Mouse (Mus musculus): Measurements from ENCODE around the gene Atf7. TPM values are rescaled to one million over a fixed set of nuclear protein-coding genes. Genes with fewer than 3 reads are reported as not detected.

Atf7 gene
- polyA plus RNA-seq, 1 experiment from 2014 or later: 20.4 TPM

DNA sequence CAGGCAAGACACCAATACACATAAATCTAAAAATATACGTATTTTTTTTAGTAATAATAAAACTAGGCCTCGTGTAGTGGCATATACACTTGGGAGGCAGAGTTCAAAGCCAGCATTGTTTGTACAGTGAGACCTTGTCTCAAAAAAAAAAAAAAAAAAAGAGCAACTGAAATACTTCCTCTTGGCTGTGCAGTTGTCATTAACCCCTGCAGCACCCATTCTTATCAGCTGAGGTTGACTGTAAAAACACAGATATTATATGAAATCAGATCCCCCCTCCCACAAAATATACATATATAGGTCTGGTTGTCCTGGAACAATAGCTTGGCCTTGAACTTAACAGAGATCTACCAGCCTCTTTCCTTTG, 118.8 kb downstream of the Atf7 start:
- H3K27ac ChIP-seq: no peak overlapping the region
- no peak overlapping the region for H3K4me3 ChIP-seq
- WGBS: 79% methylated on average over 2 of the region's 2 CpGs
- H3K36me3 ChIP-seq: peaks cover 64% of the 10 kb centered on the region
- peaks cover 30% of the 10 kb centered on the region for H3K4me1 ChIP-seq (replicated peaks)
- H3K27me3 ChIP-seq (ENCODE audit: insufficient read depth, poor library complexity, severe bottlenecking): no peaks in the 10 kb centered on the region
- no peaks in the 10 kb centered on the region for H3K9me3 ChIP-seq
- DNase-seq (ENCODE audit: low spot score): no peak

DNA sequence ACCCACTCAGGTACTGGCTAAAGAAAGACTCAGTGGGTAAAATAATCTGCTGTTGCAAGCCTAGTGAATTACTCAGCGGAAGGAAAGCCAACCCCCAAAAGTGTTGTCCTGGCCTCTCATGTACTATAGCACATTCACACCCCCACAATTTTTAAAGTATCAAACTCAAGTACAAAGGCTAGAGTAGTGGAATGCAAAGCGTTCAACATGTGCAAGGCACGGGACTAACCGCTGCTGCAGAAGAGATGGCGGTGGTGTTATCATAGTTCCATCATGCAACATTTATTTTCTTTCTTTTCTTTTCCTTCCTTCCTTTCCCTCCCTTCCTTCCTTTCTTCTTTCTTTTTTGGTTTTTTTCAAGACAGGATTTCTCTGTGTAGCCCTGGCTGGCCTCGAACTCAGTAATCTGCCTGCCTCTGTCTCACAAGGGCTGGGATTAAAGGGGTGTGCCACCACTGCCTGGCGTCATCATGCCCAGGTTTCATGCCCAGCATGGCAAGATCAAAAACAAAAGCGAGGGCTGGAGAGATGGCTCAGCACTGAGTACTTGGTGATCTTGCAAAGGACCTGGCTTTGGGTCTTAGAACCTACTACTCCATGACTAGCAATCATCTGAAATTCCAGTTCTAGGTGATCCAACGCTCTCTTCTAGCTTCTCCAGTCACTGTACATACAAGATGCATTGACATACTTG, 119.3 kb downstream of the Atf7 start:
- H3K36me3 ChIP-seq: peaks cover 69% of the 10 kb centered on the region
- H3K9me3 ChIP-seq: no peaks in the 10 kb centered on the region
- no peak overlapping the region for H3K4me3 ChIP-seq
- DNase-seq (ENCODE audit: low spot score): no peak
- H3K27ac ChIP-seq: no peak overlapping the region
- no peaks in the 10 kb centered on the region for H3K27me3 ChIP-seq (ENCODE audit: insufficient read depth, poor library complexity, severe bottlenecking)
- H3K4me1 ChIP-seq (replicated peaks): peaks cover 25% of the 10 kb centered on the region
- 92% methylated on average over 9 of the region's 9 CpGs for WGBS

GRCm38 (mm10) chr15:102505073-102505769, 120.0 kb downstream of the Atf7 start:
- Histone ChIP-seq H3K36me3 (peaks cover 76% of the 10 kb centered on the region), H3K4me3 (no peak overlapping the region), H3K27ac (no peak overlapping the region), H3K27me3 (ENCODE audit: insufficient read depth, poor library complexity, severe bottlenecking) (no peaks in the 10 kb centered on the region), H3K4me1 (replicated peaks) (peaks cover 18% of the 10 kb centered on the region), H3K9me3 (no peaks in the 10 kb centered on the region)
- DNase-seq (ENCODE audit: low spot score): no peak
- 81% methylated on average over 12 of the region's 12 CpGs for WGBS

GRCm38 (mm10) chr15:102503924-102504782, 121.1 kb downstream of the Atf7 start:
- Histone ChIP-seq H3K36me3 (peaks cover 87% of the 10 kb centered on the region), H3K4me1 (replicated peaks) (peaks cover 7% of the 10 kb centered on the region; the same call in 1 of the 2 replicates), H3K27ac (no peak overlapping the region), H3K9me3 (no peaks in the 10 kb centered on the region), H3K27me3 (ENCODE audit: insufficient read depth, poor library complexity, severe bottlenecking) (no peaks in the 10 kb centered on the region), H3K4me3 (no peak overlapping the region)
- DNase-seq (ENCODE audit: low spot score): no peak
- 91% methylated on average over 9 of the region's 9 CpGs for WGBS

DNA sequence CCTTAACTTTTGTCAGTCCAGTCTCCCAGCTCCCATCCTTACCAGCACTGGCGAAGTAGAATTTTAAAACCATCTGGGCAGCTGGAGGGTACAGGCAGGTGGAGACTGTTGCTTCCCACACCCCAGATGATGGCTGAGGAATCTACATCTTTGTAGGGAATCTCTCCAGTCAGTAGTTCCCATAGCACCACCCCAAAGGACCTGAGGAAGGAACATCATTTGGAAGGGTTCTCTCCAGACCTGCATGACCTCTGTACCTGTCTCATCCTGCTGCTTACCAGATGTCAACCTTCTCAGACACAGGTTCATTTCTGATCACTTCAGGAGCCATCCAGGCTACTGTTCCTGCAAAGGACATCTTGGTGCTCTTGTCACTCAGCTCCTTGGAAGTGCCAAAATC, 121.8 kb downstream of the Atf7 start, which contains the start of gene Gm10337:
TSS of gene Gm10337 (plus strand) at position 276 of the 400 bp plus-strand sequence.
- Histone ChIP-seq H3K4me1 (replicated peaks) (0 out of 2 replicates have a peak, but pooled peaks cover 5% of the 10 kb centered on the region), H3K4me3 (no peak within 1 kb of the TSS), H3K27ac (no peak within 1 kb of the TSS), H3K27me3 (ENCODE audit: insufficient read depth, poor library complexity, severe bottlenecking) (no peaks in the 10 kb centered on the region), H3K9me3 (no peaks in the 10 kb centered on the region), H3K36me3 (peaks cover 92% of the 10 kb centered on the region)
- DNase-seq (ENCODE audit: low spot score): no peak
- 92% methylated on average over 1 of the region's 1 CpGs for WGBS

DNA sequence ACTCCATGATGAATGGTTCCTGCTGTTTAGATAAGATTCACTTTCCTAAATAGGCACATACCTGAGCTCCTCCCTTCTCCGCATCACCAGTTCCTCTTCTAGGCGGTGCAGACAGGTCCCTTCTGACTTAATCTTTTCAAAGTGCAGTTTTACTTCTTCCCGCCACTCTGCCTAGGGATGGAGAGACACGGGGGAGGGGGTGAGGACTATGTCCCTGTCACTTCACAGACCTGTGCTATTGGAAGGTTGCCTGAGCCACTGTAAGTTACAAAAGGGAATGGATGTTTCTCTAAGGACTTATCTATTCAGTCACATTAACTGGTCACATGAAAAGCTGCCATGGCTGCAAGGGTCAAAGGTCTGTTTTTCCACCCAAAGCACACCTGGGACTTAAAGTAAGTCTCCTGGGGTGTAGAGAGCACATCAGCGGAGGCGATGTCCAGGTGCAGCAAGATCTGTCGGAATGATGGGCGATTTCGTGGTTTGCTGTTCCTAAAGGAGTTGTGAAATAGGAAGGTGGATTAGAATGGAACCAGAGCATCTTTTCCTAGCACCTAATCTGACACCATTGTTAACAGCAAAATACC, 122.9 kb downstream of the Atf7 start:
- 86% methylated on average over 9 of the region's 9 CpGs for WGBS
- Histone ChIP-seq H3K27ac (no peak overlapping the region), H3K27me3 (ENCODE audit: insufficient read depth, poor library complexity, severe bottlenecking) (no peaks in the 10 kb centered on the region), H3K4me1 (replicated peaks) (0 out of 2 replicates have a peak, but pooled peaks cover 5% of the 10 kb centered on the region), H3K9me3 (no peaks in the 10 kb centered on the region), H3K36me3 (peaks cover 96% of the 10 kb centered on the region), H3K4me3 (no peak overlapping the region)
- no peak for DNase-seq (ENCODE audit: low spot score)

DNA sequence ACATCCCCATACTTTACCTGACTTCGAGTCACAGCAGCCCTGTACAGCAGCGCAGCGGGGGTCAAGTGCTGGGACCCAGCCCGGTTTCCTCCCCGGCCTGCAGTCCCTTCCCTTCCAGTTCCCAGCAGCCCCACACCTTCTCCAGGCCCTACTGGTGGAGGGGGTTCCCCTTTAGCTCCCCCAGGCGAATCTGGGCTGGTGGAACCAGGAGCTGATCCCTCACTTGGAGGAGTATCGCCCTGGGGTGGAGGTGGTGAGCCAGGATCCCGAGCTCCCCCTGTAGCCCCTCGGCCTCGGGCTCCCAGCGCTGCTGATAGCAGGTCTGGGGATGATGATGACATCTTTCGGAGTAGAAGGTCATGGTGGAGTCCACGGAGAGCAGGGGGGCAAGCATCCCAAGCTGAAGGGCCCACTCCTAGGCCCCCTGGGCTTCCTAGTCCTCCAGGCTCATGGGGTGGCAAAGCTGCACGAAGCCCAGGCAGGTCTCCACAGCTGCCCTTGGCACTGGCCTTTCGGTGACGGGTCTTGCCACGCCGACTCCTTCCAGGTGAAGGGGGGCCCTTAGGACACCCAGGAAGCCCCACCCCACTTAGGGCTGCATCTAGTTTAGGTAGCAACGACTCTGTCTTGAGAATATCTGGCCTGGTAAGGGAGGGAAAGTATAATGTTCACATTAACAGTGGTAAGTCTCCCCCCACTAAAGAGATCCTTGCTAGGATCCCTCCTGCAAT, 124.0 kb downstream of the Atf7 start:
- no peak for DNase-seq (ENCODE audit: low spot score)
- Histone ChIP-seq H3K36me3 (peaks cover 99% of the 10 kb centered on the region), H3K4me1 (replicated peaks) (0 out of 2 replicates have a peak, but pooled peaks cover 5% of the 10 kb centered on the region), H3K27ac (no peak overlapping the region), H3K4me3 (no peak overlapping the region), H3K9me3 (no peaks in the 10 kb centered on the region), H3K27me3 (ENCODE audit: insufficient read depth, poor library complexity, severe bottlenecking) (no peaks in the 10 kb centered on the region)
- WGBS: 90% methylated on average over 19 of the region's 19 CpGs

DNA sequence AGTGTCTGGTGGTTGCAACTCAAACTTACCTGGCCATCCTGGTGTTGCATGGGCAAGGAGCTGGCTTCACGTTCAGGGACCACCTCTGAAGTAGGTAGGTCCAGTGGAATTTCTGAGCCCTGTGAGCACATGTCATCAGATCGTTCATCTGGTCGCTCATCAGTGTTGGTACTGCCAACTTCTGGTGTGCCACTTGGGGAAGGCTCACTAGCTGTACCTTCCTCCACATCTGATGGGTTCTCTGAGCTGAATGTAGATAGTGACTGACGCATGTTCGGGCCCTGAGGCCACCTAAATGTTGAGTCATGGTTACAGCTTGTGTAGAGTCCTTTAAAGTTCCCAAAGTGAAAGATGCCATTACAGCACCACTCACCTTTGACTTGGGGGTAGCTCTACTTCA, 124.8 kb downstream of the Atf7 start:
- WGBS: 89% methylated on average over 5 of the region's 5 CpGs
- no peak for DNase-seq (ENCODE audit: low spot score)
- H3K27ac ChIP-seq: no peak overlapping the region
- 0 out of 2 replicates have a peak, but pooled peaks cover 3% of the 10 kb centered on the region for H3K4me1 ChIP-seq (replicated peaks)
- no peak overlapping the region for H3K4me3 ChIP-seq
- peaks cover 99% of the 10 kb centered on the region for H3K36me3 ChIP-seq
- no peaks in the 10 kb centered on the region for H3K27me3 ChIP-seq (ENCODE audit: insufficient read depth, poor library complexity, severe bottlenecking)
- no peaks in the 10 kb centered on the region for H3K9me3 ChIP-seq

DNA sequence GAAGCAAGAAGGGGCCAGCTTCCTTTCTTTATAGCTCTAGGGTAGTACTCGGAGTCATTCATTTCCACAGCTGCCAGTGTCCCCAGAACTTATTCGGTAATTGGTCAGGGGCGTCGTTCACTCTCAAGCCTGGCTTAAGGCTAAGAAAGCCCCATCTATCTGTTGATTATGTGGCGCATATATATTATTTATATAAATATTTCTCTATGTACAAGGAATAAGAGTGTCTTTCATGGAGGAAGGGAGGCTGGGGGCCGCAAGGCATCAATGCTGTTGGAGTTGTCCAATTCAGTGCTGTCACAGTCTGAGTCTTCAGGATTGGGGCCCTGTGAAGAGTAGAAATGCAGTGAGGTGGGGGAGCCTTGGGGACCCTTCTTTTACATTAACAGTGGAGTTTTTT, 125.4 kb downstream of the Atf7 start:
- DNase-seq (ENCODE audit: low spot score): no peak
- H3K27ac ChIP-seq: no peak overlapping the region
- H3K4me1 ChIP-seq (replicated peaks): no peaks in the 10 kb centered on the region
- no peak overlapping the region for H3K4me3 ChIP-seq
- H3K9me3 ChIP-seq: no peaks in the 10 kb centered on the region
- H3K36me3 ChIP-seq: peaks cover 99% of the 10 kb centered on the region
- WGBS: 92% methylated on average over 6 of the region's 6 CpGs
- no peaks in the 10 kb centered on the region for H3K27me3 ChIP-seq (ENCODE audit: insufficient read depth, poor library complexity, severe bottlenecking)

- WGBS: 80% methylated on average over 3 of the region's 3 CpGs
- no peak for DNase-seq (ENCODE audit: low spot score)
- Histone ChIP-seq H3K27me3 (ENCODE audit: insufficient read depth, poor library complexity, severe bottlenecking) (no peaks in the 10 kb centered on the region), H3K36me3 (peaks cover 99% of the 10 kb centered on the region), H3K4me1 (replicated peaks) (no peaks in the 10 kb centered on the region), H3K4me3 (no peak overlapping the region), H3K27ac (no peak overlapping the region), H3K9me3 (no peaks in the 10 kb centered on the region)
These were observed 125.9 kb downstream of the Atf7 start for GRCm38 (mm10) chr15:102499370-102499769.

DNA sequence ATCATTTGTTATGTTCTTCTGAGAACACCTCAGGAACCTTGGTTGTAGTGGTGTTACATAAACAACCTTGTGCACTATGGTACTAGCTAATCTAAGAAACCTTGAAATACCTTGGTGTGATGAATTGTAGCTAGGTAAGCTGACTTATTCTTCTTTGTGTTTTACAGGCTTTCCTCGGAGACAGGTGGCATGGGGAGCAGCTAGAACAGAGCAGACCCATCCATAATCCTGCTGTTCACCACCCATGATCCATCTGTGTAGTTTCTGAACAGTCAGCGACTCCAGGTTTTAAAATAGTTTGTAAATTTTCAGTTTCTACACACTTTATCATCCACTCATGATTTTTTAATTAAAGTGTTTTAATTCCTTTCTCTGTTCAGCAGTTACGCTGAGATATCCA, 126.9 kb downstream of the Atf7 start:
- 92% methylated on average over 3 of the region's 3 CpGs for WGBS
- no peaks in the 10 kb centered on the region for H3K27me3 ChIP-seq (ENCODE audit: insufficient read depth, poor library complexity, severe bottlenecking)
- no peaks in the 10 kb centered on the region for H3K4me1 ChIP-seq (replicated peaks)
- peaks cover 99% of the 10 kb centered on the region for H3K36me3 ChIP-seq
- no peak overlapping the region for H3K27ac ChIP-seq
- no peak for DNase-seq (ENCODE audit: low spot score)
- H3K4me3 ChIP-seq: no peak overlapping the region
- H3K9me3 ChIP-seq: no peaks in the 10 kb centered on the region

GRCm38 (mm10) chr15:102487664-102488063, 137.6 kb downstream of the Atf7 start:
- DNase-seq (ENCODE audit: low spot score): no peak
- H3K4me1 ChIP-seq (replicated peaks): no peaks in the 10 kb centered on the region
- 84% methylated on average over 1 of the region's 1 CpGs for WGBS
- H3K9me3 ChIP-seq: no peaks in the 10 kb centered on the region
- H3K27ac ChIP-seq: no peak overlapping the region
- H3K4me3 ChIP-seq: no peak overlapping the region
- peaks cover 100% of the 10 kb centered on the region for H3K36me3 ChIP-seq
- H3K27me3 ChIP-seq (ENCODE audit: insufficient read depth, poor library complexity, severe bottlenecking): no peaks in the 10 kb centered on the region
